Mouse (Mus musculus): Measurements from ENCODE around the gene Gmppb. TPM values are rescaled to one million over a fixed set of nuclear protein-coding genes. Genes with fewer than 3 reads are reported as not detected.
A peak's percentile ranks its signal among the peaks of the same experiment; 100 is the strongest.

Gmppb gene
- polyA plus RNA-seq, 2 experiments = 12.9 to 15.5 TPM

DNA sequence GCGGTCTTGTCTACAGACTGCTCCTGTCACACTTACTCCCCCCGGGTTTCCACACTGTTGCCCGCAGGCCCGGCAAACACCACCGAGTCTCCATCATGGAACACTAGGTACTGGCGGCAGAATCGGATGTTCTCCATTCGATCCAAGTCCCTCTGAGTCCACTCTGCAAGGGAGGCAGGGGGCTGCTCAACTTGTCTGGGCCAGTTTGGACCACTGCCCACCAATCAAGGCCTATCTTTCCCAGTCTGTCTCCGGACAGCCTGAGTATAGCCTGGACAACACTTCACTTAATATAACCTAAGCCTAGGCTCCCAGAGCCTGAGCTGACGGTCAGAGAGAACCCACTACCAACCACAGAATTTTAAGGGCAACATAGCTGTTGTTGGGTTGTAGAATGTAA, 44.5 kb downstream of the Gmppb start:
- DNase-seq (ENCODE audit: low read depth in 3 of 3, low spot score in 3 of 3) (no peak), ATAC-seq (ENCODE audit: insufficient read depth) (no peak)
- Histone ChIP-seq H3K27me3 (ENCODE audit: control insufficient read depth, insufficient read depth, low read length) (no peaks in the 10 kb centered on the region), H3K4me3 (ENCODE audit: insufficient read depth in 1 of 2, low read depth in 2 of 2, low read length in 2 of 2) (peak overlapping the region; percentile 80 to 95), H3K9me3 (ENCODE audit: control insufficient read depth, low read length) (no peaks in the 10 kb centered on the region), H3K4me2 (ENCODE audit: low read depth) (peak overlapping the region; percentile 93), H3K36me3 (replicated peaks; ENCODE audit: control insufficient read depth, insufficient read depth, low read depth) (peaks cover 44% of the 10 kb centered on the region), H3K9ac (replicated peaks) (peak overlapping the region; percentile 93), H3K4me1 (replicated peaks; ENCODE audit: control insufficient read depth in 2 of 2, insufficient read depth in 2 of 2, low read length in 1 of 2) (peaks cover 25% of the 10 kb centered on the region in 2 experiments), H3K27ac (peak overlapping the region; percentile 82)
- TF ChIP-seq EP300 (IDR thresholded peaks at IDR 0.05; ENCODE audit: low read depth) (no peak), CTCF (IDR thresholded peaks at IDR 0.05; ENCODE audit: low read depth) (no peak)
- 56% methylated on average over 10 of the region's 10 CpGs for WGBS (ENCODE audit: insufficient replicate concordance)

DNA sequence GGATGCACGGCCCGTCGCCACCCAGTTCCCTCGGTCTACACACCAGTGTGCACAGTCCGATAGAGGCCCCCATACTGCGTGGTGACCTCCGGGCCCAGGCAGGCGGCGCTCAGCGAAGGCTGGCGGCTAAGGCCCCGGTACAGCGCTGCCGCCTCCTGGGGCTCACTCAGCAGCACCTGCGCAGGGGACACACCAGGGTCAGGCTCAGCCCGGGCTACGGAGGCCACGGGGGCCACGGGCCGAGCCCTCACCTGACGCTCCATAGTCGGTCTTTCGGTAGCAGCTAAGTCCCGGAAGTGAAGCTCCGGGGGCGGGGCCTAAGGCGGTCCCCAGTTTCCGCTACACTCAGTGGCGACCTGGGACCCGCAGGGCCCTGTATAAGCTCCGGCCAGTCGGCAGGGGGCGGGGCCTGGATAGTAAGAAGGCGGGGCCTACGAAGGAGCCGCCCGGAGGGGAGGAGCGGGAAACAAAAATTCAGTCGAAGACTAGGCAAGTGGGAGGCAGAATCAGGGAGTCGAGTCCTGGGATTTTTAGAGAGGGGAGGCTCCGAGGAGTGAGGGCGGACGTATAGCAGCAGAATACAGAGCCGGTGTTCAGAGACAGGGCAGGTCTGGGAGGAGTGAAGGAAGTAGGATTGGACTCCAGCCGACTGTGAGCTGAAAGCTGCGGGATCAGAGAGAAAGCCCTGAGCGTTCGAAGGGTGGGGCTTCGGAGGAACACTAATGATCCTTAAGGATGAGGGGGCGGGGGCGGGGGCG, 45.3 kb downstream of the Gmppb start, which contains the start of gene Apeh:
Gene Apeh (minus strand): TSS at position 423 of the 758 bp plus-strand sequence.
- 0% methylated on average over 52 of the region's 52 CpGs for WGBS (ENCODE audit: insufficient replicate concordance)
- peaks cover 25 to 27% of the 10 kb centered on the region in 2 experiments for H3K4me1 ChIP-seq (replicated peaks; ENCODE audit: control insufficient read depth in 2 of 2, insufficient read depth in 2 of 2, low read length in 1 of 2)

DNA sequence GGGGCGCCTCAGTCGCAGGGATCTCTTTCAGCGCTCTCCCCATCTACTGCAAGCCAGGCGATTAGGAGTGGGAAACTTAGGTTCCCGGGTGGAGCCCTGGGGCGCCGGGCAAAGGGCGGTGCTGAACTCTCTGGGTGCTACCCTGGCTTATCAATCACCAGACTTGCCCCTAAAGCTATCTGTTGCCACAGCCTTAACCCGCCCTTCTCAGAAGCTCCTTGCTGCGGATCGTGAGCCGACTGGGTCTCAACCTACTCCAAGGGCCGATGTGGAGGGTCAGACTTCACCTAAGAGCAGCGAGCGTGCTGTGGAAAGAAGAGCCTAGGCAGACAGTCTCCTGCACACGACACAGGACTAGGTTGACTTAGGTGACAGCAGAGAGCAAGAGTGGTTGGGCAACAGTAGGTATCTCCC, 46.0 kb downstream of the Gmppb start:
- peak; percentile 93 to 95 (median 94) for DNase-seq (ENCODE audit: low read depth in 3 of 3, low spot score in 3 of 3)
- peak overlapping the region; percentile 95 to 98 for H3K4me3 ChIP-seq (ENCODE audit: insufficient read depth in 1 of 2, low read depth in 2 of 2, low read length in 2 of 2)
- TF ChIP-seq CTCF (IDR thresholded peaks at IDR 0.05; ENCODE audit: low read depth) (no peak), EP300 (IDR thresholded peaks at IDR 0.05; ENCODE audit: low read depth) (peak; percentile 94)

More for the DNA sequence above, 45.3 kb downstream of the Gmppb start, which contains the start of gene Apeh:
- Histone ChIP-seq H3K9me3 (ENCODE audit: control insufficient read depth, low read length) (no peaks in the 10 kb centered on the region), H3K9ac (replicated peaks) (peak within 1 kb of the TSS; percentile 93), H3K4me2 (ENCODE audit: low read depth) (peak within 1 kb of the TSS; percentile 93), H3K4me3 (ENCODE audit: insufficient read depth in 1 of 2, low read depth in 2 of 2, low read length in 2 of 2) (peak within 1 kb of the TSS; percentile 95 to 98), H3K36me3 (replicated peaks; ENCODE audit: control insufficient read depth, insufficient read depth, low read depth) (peaks cover 37% of the 10 kb centered on the region), H3K27me3 (ENCODE audit: control insufficient read depth, insufficient read depth, low read length) (no peaks in the 10 kb centered on the region), H3K27ac (peak within 1 kb of the TSS; percentile 96)
- ATAC-seq (ENCODE audit: insufficient read depth) (peak; percentile 85), DNase-seq (ENCODE audit: low read depth in 3 of 3, low spot score in 3 of 3) (peak; percentile 95 to 96 (median 96))
- TF ChIP-seq CTCF (IDR thresholded peaks at IDR 0.05; ENCODE audit: low read depth) (peak; percentile 36), EP300 (IDR thresholded peaks at IDR 0.05; ENCODE audit: low read depth) (0 out of 2 replicates have a peak, but pooled peaks have one; percentile 15)

DNA sequence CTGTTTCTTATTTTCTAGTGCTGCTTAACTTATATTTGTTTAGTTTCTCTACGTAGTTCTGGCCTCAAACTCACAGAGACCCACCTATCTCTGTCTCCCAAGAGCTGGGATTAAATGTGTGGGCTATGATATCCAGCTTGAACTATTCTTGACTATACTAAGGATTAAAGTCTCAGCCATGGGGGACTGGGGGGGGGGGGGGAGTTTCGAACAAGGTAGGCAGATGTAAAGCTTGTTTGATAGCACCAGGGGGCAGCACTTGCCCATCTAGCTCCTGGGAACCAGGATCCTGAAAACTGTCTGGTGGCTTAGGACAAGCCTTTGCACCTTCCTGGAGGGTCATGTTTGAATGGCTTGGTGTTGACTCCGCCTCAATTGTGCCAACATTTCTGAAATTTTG, 46.5 kb downstream of the Gmppb start:
- ATAC-seq (ENCODE audit: insufficient read depth) = peak; percentile 20; the same call in 1 of the 2 replicates
- Histone ChIP-seq H3K4me2 (ENCODE audit: low read depth) (peak overlapping the region; percentile 93), H3K36me3 (replicated peaks; ENCODE audit: control insufficient read depth, insufficient read depth, low read depth) (peaks cover 25% of the 10 kb centered on the region), H3K27ac (peak overlapping the region; percentile 96), H3K9me3 (ENCODE audit: control insufficient read depth, low read length) (no peaks in the 10 kb centered on the region), H3K9ac (replicated peaks) (peak overlapping the region; percentile 85), H3K27me3 (ENCODE audit: control insufficient read depth, insufficient read depth, low read length) (no peaks in the 10 kb centered on the region), H3K4me1 (replicated peaks; ENCODE audit: control insufficient read depth in 2 of 2, insufficient read depth in 2 of 2, low read length in 1 of 2) (peaks cover 25 to 27% of the 10 kb centered on the region in 2 experiments), H3K4me3 (ENCODE audit: insufficient read depth in 1 of 2, low read depth in 2 of 2, low read length in 2 of 2) (peak overlapping the region; percentile 95 to 98)
- peak; percentile 76 to 82 (median 79) for DNase-seq (ENCODE audit: low read depth in 3 of 3, low spot score in 3 of 3)
- under 1% methylated on average over 3 of the region's 3 CpGs for WGBS (ENCODE audit: insufficient replicate concordance)
- peak; percentile 90 for TF ChIP-seq CTCF (IDR thresholded peaks at IDR 0.05; ENCODE audit: low read depth)
- TF ChIP-seq EP300 (IDR thresholded peaks at IDR 0.05; ENCODE audit: low read depth) = no peak

More for the DNA sequence above, 46.0 kb downstream of the Gmppb start:
- Histone ChIP-seq H3K4me1 (replicated peaks; ENCODE audit: control insufficient read depth in 2 of 2, insufficient read depth in 2 of 2, low read length in 1 of 2) (peaks cover 25 to 27% of the 10 kb centered on the region in 2 experiments), H3K36me3 (replicated peaks; ENCODE audit: control insufficient read depth, insufficient read depth, low read depth) (peaks cover 30% of the 10 kb centered on the region), H3K27me3 (ENCODE audit: control insufficient read depth, insufficient read depth, low read length) (no peaks in the 10 kb centered on the region), H3K9ac (replicated peaks) (peak overlapping the region; percentile 85), H3K9me3 (ENCODE audit: control insufficient read depth, low read length) (no peaks in the 10 kb centered on the region), H3K4me2 (ENCODE audit: low read depth) (peak overlapping the region; percentile 93), H3K27ac (peak overlapping the region; percentile 96)
- 0% methylated on average over 16 of the region's 16 CpGs for WGBS (ENCODE audit: insufficient replicate concordance)
- ATAC-seq (ENCODE audit: insufficient read depth) = peak; percentile 86

Data from liver, embryonic 14.5 days (tissue).